11 mouse cellular contexts compared by ENCODE assay signal in the genomic region with DNA sequence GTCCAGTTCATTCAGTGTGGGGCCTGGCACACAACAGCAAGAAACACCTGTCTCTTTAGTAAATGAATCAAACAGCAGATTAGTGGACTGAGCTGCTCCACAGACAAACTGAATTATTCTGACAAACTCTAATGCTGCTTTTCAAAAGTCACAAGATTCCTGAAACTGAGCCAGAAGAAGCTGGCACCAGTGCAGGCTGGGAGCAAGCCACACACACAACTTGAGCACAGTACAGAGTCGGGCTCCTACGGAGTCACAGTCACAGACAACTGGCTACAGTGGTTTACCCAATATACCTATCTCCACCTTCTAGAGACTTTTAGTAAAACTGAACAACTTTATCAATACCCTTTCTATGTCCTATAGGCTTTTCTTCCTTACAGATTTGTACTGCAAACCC.
DNase-seq lines count a peak whose midpoint lies in the region; TF ChIP-seq lines count a peak whose summit lies in the region.
"Had no signal": no experiment of that assay in that cellular context is flagged by ENCODE, and none has a peak within 500 bp of the region (broad histone marks: within the 10 kb centered on the region; RNA-seq: fewer than 3 reads in every experiment).

No protein-coding gene starts in this region.

- WGBS in cerebellum, adult 2 months, result 24% methylated on average over 2 of the region's 2 CpGs

- H3K4me3 ChIP-seq in cerebellum, adult 2 months (replicated peaks; ENCODE audit: insufficient read depth, low read depth, low read length), result no peak overlapping the region
- H3K4me3 ChIP-seq: embryonic facial prominence, embryonic 15.5 days; heart, embryonic 15.5 days had no signal

- DNase-seq in cerebellum, adult 2 months, result peak; percentile 22 to 26
- DNase-seq in cerebellum, adult 11-12 months, result no peak
- peak; percentile 16 for DNase-seq in layer of hippocampus, adult 11-12 months (ENCODE audit: low spot score)
- DNase-seq in layer of hippocampus, postnatal 36 days, result no peak
- DNase-seq in brain, adult 2 months (ENCODE audit: low read depth, low spot score), result peak; percentile 28
- peak; percentile 74 for DNase-seq in kidney, postnatal 14 days
- DNase-seq in embryo, embryonic 10 days (ENCODE audit: low spot score), result no peak
- DNase-seq in spleen, postnatal 4 days (ENCODE audit: low spot score in 2 of 2), result no peak
- DNase-seq: spleen, adult 18-20 months had no signal

- H3K27me3 ChIP-seq in cerebellum, adult 2 months (ENCODE audit: control insufficient read depth, insufficient read depth, low read length), result no peaks in the 10 kb centered on the region
- H3K27me3 ChIP-seq: embryonic facial prominence, embryonic 15.5 days; heart, embryonic 15.5 days had no signal

- H3K27ac ChIP-seq in cerebellum, adult 2 months (ENCODE audit: insufficient read depth, low read length), result no peak overlapping the region
- H3K27ac ChIP-seq: embryonic facial prominence, embryonic 15.5 days; heart, embryonic 15.5 days had no signal

- H3K4me1 ChIP-seq in cerebellum, adult 2 months (ENCODE audit: control insufficient read depth, insufficient read depth, low read length), result peaks cover 3% of the 10 kb centered on the region; the same call in 1 of the 2 replicates

- no peak for TF ChIP-seq CTCF in cerebellum, adult 2 months (IDR thresholded peaks at IDR 0.05; ENCODE audit: borderline replicate concordance, insufficient read depth, low read depth, low read length)

- TF ChIP-seq POLR2A in cerebellum, adult 2 months (IDR thresholded peaks at IDR 0.05; ENCODE audit: borderline replicate concordance, insufficient read depth, low read length), result no peak

Comparison
In these comparisons a context has a peak if more than half of its experiments do, and no peak if none do; other contexts are left out.
1. DNase-seq: peak in cerebellum, adult 2 months (2 of 2), layer of hippocampus, adult 11-12 months (single experiment), brain, adult 2 months (single experiment) and kidney, postnatal 14 days (single experiment); none in cerebellum, adult 11-12 months (single experiment), layer of hippocampus, postnatal 36 days (0 of 2), embryo, embryonic 10 days (single experiment) and spleen, postnatal 4 days (0 of 2).